Mouse (Mus musculus): ENCODE results near the gene Zc3h6.

DNA sequence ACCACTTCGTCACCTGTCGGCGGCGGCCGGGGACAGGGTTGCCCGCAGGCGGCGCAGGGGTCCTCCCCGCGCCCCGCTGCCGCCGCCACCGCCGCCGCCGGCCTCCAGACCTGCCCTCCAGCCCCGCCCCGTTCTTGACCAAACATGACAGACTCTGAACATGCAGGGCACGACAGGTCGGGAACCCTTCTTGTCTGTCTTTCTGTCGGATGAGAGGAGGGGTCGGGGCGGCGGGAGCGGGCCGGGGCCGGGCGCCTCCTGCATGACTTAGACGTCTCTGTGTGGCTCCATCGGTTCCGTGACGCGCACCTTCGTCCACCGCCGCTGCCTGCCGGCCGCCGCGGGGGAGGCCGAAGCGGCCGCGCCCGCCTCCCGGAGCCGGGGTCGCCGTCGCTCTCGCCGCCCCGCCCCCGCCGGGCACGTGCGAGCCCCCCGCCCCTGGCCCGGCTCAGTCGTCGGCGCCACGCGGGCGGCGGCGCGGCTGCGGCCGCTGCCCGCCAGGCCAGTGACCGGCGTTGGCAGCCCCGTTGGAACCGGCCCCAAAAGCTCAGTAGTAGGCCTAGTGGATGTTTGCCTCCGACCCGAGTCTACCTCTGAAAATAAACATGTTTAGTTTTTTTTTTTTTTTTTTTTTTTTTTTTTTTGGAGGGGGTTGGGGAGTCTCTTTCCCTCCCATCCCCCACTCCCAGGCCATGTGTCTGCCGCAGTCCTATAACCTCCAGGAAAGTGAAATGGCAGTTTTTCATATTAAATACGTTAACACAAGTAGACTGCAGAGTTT, 649 bp downstream of the Zc3h6 start, which contains the start of gene Gm10762:
- TF ChIP-seq CTCF (IDR thresholded peaks at IDR 0.05; ENCODE audit: low read depth, low read length) (no peak), POLR2A (IDR thresholded peaks at IDR 0.05; ENCODE audit: borderline replicate concordance, low read depth, low read length) (no peak)
